ENCODE assay signal across 8 mouse cellular contexts in the genomic region with DNA sequence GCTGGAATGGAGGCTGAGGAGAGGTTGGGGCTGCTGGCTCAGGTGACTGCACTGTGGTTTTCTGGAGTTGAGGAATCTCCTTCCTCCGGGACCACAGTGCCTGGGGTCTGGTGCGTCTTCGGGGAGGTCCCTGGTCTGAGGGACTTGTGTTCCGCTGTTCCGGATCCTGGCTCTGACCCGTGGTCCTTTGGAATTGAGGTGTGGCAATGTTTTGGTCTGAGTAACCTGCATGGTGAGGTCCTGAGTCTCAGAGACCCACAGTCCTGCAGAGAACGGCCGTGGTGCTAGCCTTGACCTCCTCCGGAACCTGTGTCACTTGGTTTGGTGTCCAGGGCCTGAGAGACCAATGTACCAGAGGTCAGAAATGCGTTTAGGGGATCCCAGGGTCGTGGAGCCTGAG. TPM values are rescaled to one million over a fixed set of nuclear protein-coding genes. Genes with fewer than 3 reads are reported as not detected.
DNase-seq lines count a peak whose midpoint lies in the region; ATAC-seq and TF ChIP-seq lines count a peak whose summit lies in the region.

No protein-coding gene starts in this region.

- no peaks in the 10 kb centered on the region for H3K9me3 ChIP-seq in forebrain, postnatal 0 days (ENCODE audit: low read length)
- H3K9me3 ChIP-seq in liver, embryonic 11.5 days (ENCODE audit: control insufficient read depth, low read length), result no peaks in the 10 kb centered on the region
- H3K9me3 ChIP-seq in stomach, embryonic 14.5 days (ENCODE audit: control insufficient read depth, low read depth, low read length), result no peaks in the 10 kb centered on the region

- peak overlapping the region; percentile 96 for H3K4me2 ChIP-seq in forebrain, postnatal 0 days (ENCODE audit: low read depth)
- H3K4me2 ChIP-seq in liver, embryonic 11.5 days, result peak overlapping the region; percentile 92
- peak overlapping the region; percentile 83 for H3K4me2 ChIP-seq in stomach, embryonic 14.5 days (replicated peaks; ENCODE audit: low read depth, low read length)

- H3K27me3 ChIP-seq in kidney, adult 2 months (replicated peaks; ENCODE audit: control insufficient read depth, insufficient read depth, low read length), result no peaks in the 10 kb centered on the region
- H3K27me3 ChIP-seq in forebrain, postnatal 0 days (ENCODE audit: insufficient read depth, low read length), result no peaks in the 10 kb centered on the region
- no peaks in the 10 kb centered on the region for H3K27me3 ChIP-seq in liver, embryonic 11.5 days (replicated peaks; ENCODE audit: control insufficient read depth, insufficient read depth, low read length)
- H3K27me3 ChIP-seq in stomach, embryonic 14.5 days (ENCODE audit: control insufficient read depth, insufficient read depth, low read length), result no peaks in the 10 kb centered on the region

- no peak for ATAC-seq in forebrain, postnatal 0 days
- no peak for ATAC-seq in liver, embryonic 11.5 days (replicated peaks; ENCODE audit: low FRiP score)
- ATAC-seq in stomach, embryonic 14.5 days (ENCODE audit: insufficient number of reproducible peaks, insufficient read depth, low FRiP score, low read depth), result no peak
- no peak for ATAC-seq in activated CD4-positive, CD25-positive, alpha-beta regulatory T cell, adult 4 months

- no peaks in the 10 kb centered on the region for H3K36me3 ChIP-seq in kidney, adult 2 months (ENCODE audit: control insufficient read depth, insufficient read depth, low read length)
- H3K36me3 ChIP-seq in forebrain, postnatal 0 days (ENCODE audit: insufficient read depth), result peaks cover 18% of the 10 kb centered on the region; the same call in 1 of the 2 replicates
- H3K36me3 ChIP-seq in liver, embryonic 11.5 days (ENCODE audit: control insufficient read depth, insufficient read depth, low read length), result no peaks in the 10 kb centered on the region
- peaks cover 17% of the 10 kb centered on the region; the same call in 1 of the 2 replicates for H3K36me3 ChIP-seq in stomach, embryonic 14.5 days (ENCODE audit: control insufficient read depth, insufficient read depth, low read length)

- no peak for TF ChIP-seq CTCF in kidney, adult 2 months (conservative IDR thresholded peaks at IDR 0.05; ENCODE audit: insufficient read depth, insufficient read length, low read depth, low read length)
- no peak for TF ChIP-seq CTCF in forebrain, postnatal 0 days (IDR thresholded peaks at IDR 0.05; ENCODE audit: low read depth)

- H3K27ac ChIP-seq in kidney, adult 2 months (ENCODE audit: insufficient read depth, low read depth, low read length), result no peak overlapping the region
- H3K27ac ChIP-seq in forebrain, postnatal 0 days (ENCODE audit: low read depth, low read length), result peak overlapping the region; percentile 75; the same call in 1 of the 2 replicates
- peak overlapping the region; percentile 58; the same call in 1 of the 2 replicates for H3K27ac ChIP-seq in liver, embryonic 11.5 days (ENCODE audit: low read depth, low read length)
- peak overlapping the region; percentile 52; the same call in 1 of the 2 replicates for H3K27ac ChIP-seq in stomach, embryonic 14.5 days (ENCODE audit: low read length)

- H3K4me3 ChIP-seq in kidney, adult 2 months (ENCODE audit: insufficient read depth, low read depth, low read length), result peak overlapping the region; percentile 96
- peak overlapping the region; percentile 99 for H3K4me3 ChIP-seq in forebrain, postnatal 0 days (ENCODE audit: low read depth, low read length)
- peak overlapping the region; percentile 71 for H3K4me3 ChIP-seq in liver, embryonic 11.5 days (ENCODE audit: low read depth, low read length)
- peak overlapping the region; percentile 94 for H3K4me3 ChIP-seq in stomach, embryonic 14.5 days (ENCODE audit: low read depth, low read length)

- peak overlapping the region; percentile 71 for H3K9ac ChIP-seq in forebrain, postnatal 0 days
- peak overlapping the region; percentile 74 for H3K9ac ChIP-seq in liver, embryonic 11.5 days (ENCODE audit: low read depth, low read length)
- peak overlapping the region; percentile 80 for H3K9ac ChIP-seq in stomach, embryonic 14.5 days (replicated peaks; ENCODE audit: low read depth, low read length)

- no peak for TF ChIP-seq POLR2A in kidney, adult 2 months (IDR thresholded peaks at IDR 0.05; ENCODE audit: low read depth, low read length)

- DNase-seq in kidney, adult 2 months, result no peak
- DNase-seq in kidney, adult 18-20 months, result no peak
- peak; percentile 35 for DNase-seq in R1 (ENCODE audit: low read depth, low spot score)
- no peak for DNase-seq in forebrain, postnatal 0 days
- no peak for DNase-seq in liver, embryonic 11.5 days (ENCODE audit: low spot score)
- DNase-seq in adrenal gland, postnatal 14 days, result no peak

- peaks cover 15% of the 10 kb centered on the region for H3K4me1 ChIP-seq in kidney, adult 2 months (ENCODE audit: control insufficient read depth, insufficient read depth, low read length)
- peaks cover 11% of the 10 kb centered on the region for H3K4me1 ChIP-seq in forebrain, postnatal 0 days (ENCODE audit: insufficient read depth)
- H3K4me1 ChIP-seq in liver, embryonic 11.5 days (replicated peaks; ENCODE audit: control insufficient read depth, insufficient read depth, low read length), result peaks cover 17% of the 10 kb centered on the region
- H3K4me1 ChIP-seq in stomach, embryonic 14.5 days (ENCODE audit: control insufficient read depth, insufficient read depth, low read length), result peaks cover 21% of the 10 kb centered on the region

- 2% methylated on average over 11 of the region's 11 CpGs for WGBS in kidney, adult 2 months
- WGBS in forebrain, postnatal 0 days, result 3% methylated on average over 11 of the region's 11 CpGs
- WGBS in liver, embryonic 11.5 days, result under 1% methylated on average over 11 of the region's 11 CpGs
- WGBS in stomach, embryonic 14.5 days, result 1% methylated on average over 10 of the region's 11 CpGs

RNA-seq across cellular contexts. Expression of a gene that starts 0.5 kb away (rescaled TPM):
- 29.1 and 33.5 TPM in 2 replicates for polyA plus RNA-seq in kidney, adult 2 months (2012; rRNA removed)
- 79.9 and 96.4 TPM in 2 replicates for total RNA-seq in forebrain, postnatal 0 days (2014; rRNA removed)
- 99.9 and 114 TPM in 2 replicates for polyA plus RNA-seq in forebrain, postnatal 0 days (2015; fragmentation: Nextera tagmentation; extraction: Ambion mirVana)
- 111 and 119 TPM in 2 replicates for polyA plus RNA-seq in liver, embryonic 11.5 days (2014; fragmentation: Nextera tagmentation; extraction: Ambion mirVana)
- polyA plus RNA-seq in stomach, embryonic 14.5 days (2014; fragmentation: Nextera tagmentation; extraction: Ambion mirVana), result 94.8 and 96.5 TPM in 2 replicates
- 52.5 and 60.1 TPM in 2 replicates for total RNA-seq in adrenal gland, postnatal 14 days (2021)
- 10 to 100 TPM; 35.7 to 44.6 TPM for polyA plus RNA-seq in activated CD4-positive, CD25-positive, alpha-beta regulatory T cell, adult 4 months (2017; shearing (Covaris generic))

RNA-seq across cellular contexts. Expression of a gene that starts 5.1 kb away (rescaled TPM):
- polyA plus RNA-seq in kidney, adult 2 months (2012; rRNA removed), result 75.6 and 90.3 TPM in 2 replicates
- total RNA-seq in forebrain, postnatal 0 days (2014; rRNA removed), result 90.3 and 109 TPM in 2 replicates
- 88.1 and 88.6 TPM in 2 replicates for polyA plus RNA-seq in forebrain, postnatal 0 days (2015; fragmentation: Nextera tagmentation; extraction: Ambion mirVana)
- polyA plus RNA-seq in liver, embryonic 11.5 days (2014; fragmentation: Nextera tagmentation; extraction: Ambion mirVana), result 23.1 and 25.7 TPM in 2 replicates
- polyA plus RNA-seq in stomach, embryonic 14.5 days (2014; fragmentation: Nextera tagmentation; extraction: Ambion mirVana), result 41.5 and 41.9 TPM in 2 replicates
- total RNA-seq in adrenal gland, postnatal 14 days (2021), result 65.6 and 79.5 TPM in 2 replicates
- 10 to 100 TPM; 33.8 to 42.1 TPM for polyA plus RNA-seq in activated CD4-positive, CD25-positive, alpha-beta regulatory T cell, adult 4 months (2017; shearing (Covaris generic))

RNA-seq across cellular contexts. Expression of a gene that starts 29.7 kb away (rescaled TPM):
- polyA plus RNA-seq in kidney, adult 2 months (2012; rRNA removed), result 14.4 and 23.3 TPM in 2 replicates
- 0.08 and 0.52 TPM in 2 replicates for total RNA-seq in forebrain, postnatal 0 days (2014; rRNA removed)
- polyA plus RNA-seq in forebrain, postnatal 0 days (2015; fragmentation: Nextera tagmentation; extraction: Ambion mirVana), result 0.02 TPM in 1 of 2 replicates, not detected in the other
- polyA plus RNA-seq in liver, embryonic 11.5 days (2014; fragmentation: Nextera tagmentation; extraction: Ambion mirVana), result 0.14 TPM in 1 of 2 replicates, not detected in the other
- polyA plus RNA-seq in stomach, embryonic 14.5 days (2014; fragmentation: Nextera tagmentation; extraction: Ambion mirVana), result 0.15 and 0.27 TPM in 2 replicates
- 76.6 and 87.5 TPM in 2 replicates for total RNA-seq in adrenal gland, postnatal 14 days (2021)
- polyA plus RNA-seq in activated CD4-positive, CD25-positive, alpha-beta regulatory T cell, adult 4 months (2017; shearing (Covaris generic)), result under 1 TPM in 1 of 2 experiments, not detected in 1; 0.15 TPM

RNA-seq across cellular contexts. Expression of a gene that starts 37.5 kb away (rescaled TPM):
- 8.4 and 10.1 TPM in 2 replicates for polyA plus RNA-seq in kidney, adult 2 months (2012; rRNA removed)
- total RNA-seq in forebrain, postnatal 0 days (2014; rRNA removed), result 2.7 and 3.2 TPM in 2 replicates
- 2.4 and 3.9 TPM in 2 replicates for polyA plus RNA-seq in forebrain, postnatal 0 days (2015; fragmentation: Nextera tagmentation; extraction: Ambion mirVana)
- 0.43 and 0.68 TPM in 2 replicates for polyA plus RNA-seq in liver, embryonic 11.5 days (2014; fragmentation: Nextera tagmentation; extraction: Ambion mirVana)
- 0.53 and 0.64 TPM in 2 replicates for polyA plus RNA-seq in stomach, embryonic 14.5 days (2014; fragmentation: Nextera tagmentation; extraction: Ambion mirVana)
- 91.4 and 109 TPM in 2 replicates for total RNA-seq in adrenal gland, postnatal 14 days (2021)
- polyA plus RNA-seq in activated CD4-positive, CD25-positive, alpha-beta regulatory T cell, adult 4 months (2017; shearing (Covaris generic)), result not detected

RNA-seq across cellular contexts. Expression of a gene that starts 39.7 kb away (rescaled TPM):
- polyA plus RNA-seq in kidney, adult 2 months (2012; rRNA removed), result 1.0 and 1.2 TPM in 2 replicates
- total RNA-seq in forebrain, postnatal 0 days (2014; rRNA removed), result 4.7 and 5.9 TPM in 2 replicates
- 4.5 and 4.6 TPM in 2 replicates for polyA plus RNA-seq in forebrain, postnatal 0 days (2015; fragmentation: Nextera tagmentation; extraction: Ambion mirVana)
- polyA plus RNA-seq in liver, embryonic 11.5 days (2014; fragmentation: Nextera tagmentation; extraction: Ambion mirVana), result 32.0 and 32.6 TPM in 2 replicates
- 19.2 and 19.6 TPM in 2 replicates for polyA plus RNA-seq in stomach, embryonic 14.5 days (2014; fragmentation: Nextera tagmentation; extraction: Ambion mirVana)
- 8.3 and 10.2 TPM in 2 replicates for total RNA-seq in adrenal gland, postnatal 14 days (2021)
- polyA plus RNA-seq in activated CD4-positive, CD25-positive, alpha-beta regulatory T cell, adult 4 months (2017; shearing (Covaris generic)), result 1 to 10 TPM; 1.0 to 1.6 TPM

Comparison
In these comparisons a context has a peak if more than half of its experiments do, and no peak if none do; other contexts are left out.
1. RNA of a gene that starts 29.7 kb away (polyA plus RNA-seq): 14.4 to 23.3 TPM in kidney, adult 2 months; 0.15 to 0.27 TPM in stomach, embryonic 14.5 days, 0.15 TPM in activated CD4-positive, CD25-positive, alpha-beta regulatory T cell, adult 4 months, 0.14 TPM in liver, embryonic 11.5 days and 0.02 TPM in forebrain, postnatal 0 days; every median in the first group is over 10 times any median in the second.
2. Peak in every context shown above with its lines, with median percentiles within 50 percentile points of each other: H3K4me3 ChIP-seq, H3K4me2 ChIP-seq and H3K9ac ChIP-seq.